Mouse (Mus musculus) lung, embryonic 14.5 days (tissue): ENCODE measurements at regions not wholly inside any gene's neighbourhood (a gene's known extent, or its start where the extent isn't known, plus 50 kb on each side); places are given as distances from the start of the nearest gene placed in this dataset.

Experiments
- ATAC-seq: fragments of 200-750 bp; cut with Nextera tagmentation; 2 replicates; pipeline ENCODE4 v1.8.0; 2017; ENCODE audit warnings: mild to moderate bottlenecking, moderate TSS enrichment, moderate library complexity; ENCODE audit not compliant: insufficient read depth
- DNase-seq: peaks from one replicate; pipeline ENCODE4 v3.0.0-alpha.2; 2015
- H3K27ac ChIP-seq: fragments of 300-500 bp; sonication (generic); 2 replicates; pipeline ENCODE4 v1.5.1; 2014; ENCODE audit warnings: low read depth, mild to moderate bottlenecking, moderate library complexity
- H3K27me3 ChIP-seq: fragments of 300-500 bp; sonication (generic); 2 replicates; pipeline ENCODE4 v1.6.1; 2014; ENCODE audit warnings: low read length, control low read depth; ENCODE audit not compliant: insufficient read depth
- H3K36me3 ChIP-seq: fragments of 300-500 bp; sonication (generic); 2 replicates; pipeline ENCODE4 v1.6.1; 2014; ENCODE audit warnings: control low read depth; ENCODE audit not compliant: insufficient read depth
- H3K4me1 ChIP-seq: fragments of 300-500 bp; sonication (generic); 2 replicates; pipeline ENCODE4 v1.6.1; 2014; ENCODE audit warnings: antibody characterized with exemption, control low read depth; ENCODE audit not compliant: insufficient read depth
- H3K4me2 ChIP-seq: fragments of 300-500 bp; sonication (generic); 2 replicates; pipeline ENCODE4 v1.6.1; 2014; ENCODE audit warnings: mild to moderate bottlenecking
- H3K4me3 ChIP-seq: fragments of 300-500 bp; sonication (generic); 2 replicates; pipeline ENCODE4 v1.5.1; 2014; ENCODE audit warnings: low read depth, low read length
- H3K9ac ChIP-seq: fragments of 300-500 bp; sonication (generic); 2 replicates; pipeline ENCODE4 v1.6.1; 2014
- H3K9me3 ChIP-seq: fragments of 300-500 bp; sonication (generic); 2 replicates; pipeline ENCODE4 v1.6.1; 2016; ENCODE audit warnings: low read depth, low read length, control low read depth
- CTCF ChIP-seq: IDR thresholded peaks from 2 replicates; pipeline ENCODE4 v1.5.1; 2016; ENCODE audit warnings: antibody characterized with exemption, low read depth
- WGBS: fragments of 180-500 bp; shearing (Covaris S2); extraction: QIAGEN DNeasy Blood & Tissue Kit; methylation state at CpG from one replicate; pipeline ENCODE4 v1.1.7; 2014; 5-methylcytosine and 5-hydroxymethylcytosine counted together

DNA sequence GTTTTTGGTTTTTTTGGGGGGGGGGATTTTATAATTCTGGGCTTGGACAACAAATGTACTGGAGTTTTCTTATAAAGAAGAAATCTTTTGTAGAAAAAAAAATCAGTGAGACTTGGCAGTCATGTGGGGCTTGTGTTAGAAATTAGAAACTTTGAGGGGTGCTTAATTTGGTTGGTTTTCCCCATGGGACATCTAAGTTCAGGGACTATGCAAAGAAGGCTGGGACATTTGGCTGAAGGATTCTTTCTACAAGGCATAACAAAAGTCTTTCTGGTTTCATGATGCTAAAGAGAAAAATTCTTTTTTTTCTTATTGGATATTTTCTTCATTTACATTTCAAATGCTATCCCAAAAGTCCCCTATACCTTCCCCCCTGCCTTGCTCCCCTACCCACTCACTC is 115.3 kb upstream of the Il6 start:
- Histone ChIP-seq H3K4me3 (no peak overlapping the region), H3K9me3 (no peaks in the 10 kb centered on the region), H3K27me3 (no peaks in the 10 kb centered on the region), H3K9ac (no peak overlapping the region), H3K36me3 (no peaks in the 10 kb centered on the region), H3K4me1 (peaks cover 2% of the 10 kb centered on the region; the same call in 1 of the 2 replicates), H3K4me2 (no peak overlapping the region), H3K27ac (no peak overlapping the region)
- DNase-seq (no peak), ATAC-seq (no peak)
- no peak for TF ChIP-seq CTCF

GRCm38 (mm10) chr5:29901716-29902115 is 111.2 kb upstream of the Il6 start:
- Histone ChIP-seq H3K4me2 (no peak overlapping the region), H3K4me1 (no peaks in the 10 kb centered on the region), H3K9ac (no peak overlapping the region), H3K9me3 (no peaks in the 10 kb centered on the region), H3K27me3 (no peaks in the 10 kb centered on the region), H3K27ac (no peak overlapping the region), H3K4me3 (no peak overlapping the region), H3K36me3 (no peaks in the 10 kb centered on the region)
- DNase-seq = no peak
- ATAC-seq = no peak
- WGBS = 58% methylated on average over 2 of the region's 2 CpGs
- no peak for TF ChIP-seq CTCF

GRCm38 (mm10) chr5:29920295-29920694 is 92.6 kb upstream of the Il6 start:
- Histone ChIP-seq H3K27me3 (no peaks in the 10 kb centered on the region), H3K4me2 (no peak overlapping the region), H3K9me3 (no peaks in the 10 kb centered on the region), H3K4me1 (no peaks in the 10 kb centered on the region), H3K36me3 (no peaks in the 10 kb centered on the region), H3K27ac (no peak overlapping the region), H3K9ac (no peak overlapping the region), H3K4me3 (no peak overlapping the region)
- WGBS = 54% methylated on average over 2 of the region's 2 CpGs
- no peak for TF ChIP-seq CTCF
- ATAC-seq (no peak), DNase-seq (no peak)

GRCm38 (mm10) chr5:29925527-29925926 is 87.4 kb upstream of the Il6 start:
- Histone ChIP-seq H3K36me3 (no peaks in the 10 kb centered on the region), H3K9me3 (no peaks in the 10 kb centered on the region), H3K4me3 (no peak overlapping the region), H3K4me1 (no peaks in the 10 kb centered on the region), H3K4me2 (no peak overlapping the region), H3K27ac (no peak overlapping the region), H3K27me3 (no peaks in the 10 kb centered on the region), H3K9ac (no peak overlapping the region)
- ATAC-seq = no peak
- DNase-seq = no peak
- WGBS = 70% methylated on average over 2 of the region's 2 CpGs
- no peak for TF ChIP-seq CTCF

DNA sequence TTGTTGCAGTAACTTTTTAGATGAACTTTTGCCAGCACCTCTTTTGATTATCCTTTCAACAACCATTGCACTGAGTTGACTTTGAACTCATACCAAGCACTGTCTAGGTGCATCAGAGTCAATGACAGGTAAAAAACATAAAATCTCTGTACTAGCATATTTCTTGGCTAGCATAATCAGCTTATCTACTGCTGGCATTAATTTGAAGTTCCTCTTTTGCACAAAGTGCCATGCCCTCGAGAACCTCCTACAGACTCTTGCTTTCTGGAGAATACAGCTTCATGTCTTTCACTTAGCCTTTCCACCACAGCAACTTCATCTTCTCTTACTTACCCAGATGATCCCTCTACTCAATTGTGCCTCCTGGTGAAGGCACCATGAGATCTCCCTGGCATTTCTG is 85.3 kb upstream of the Il6 start:
- Histone ChIP-seq H3K9ac (no peak overlapping the region), H3K4me3 (no peak overlapping the region), H3K36me3 (no peaks in the 10 kb centered on the region), H3K27ac (no peak overlapping the region), H3K9me3 (no peaks in the 10 kb centered on the region), H3K4me1 (no peaks in the 10 kb centered on the region), H3K4me2 (no peak overlapping the region), H3K27me3 (no peaks in the 10 kb centered on the region)
- ATAC-seq (no peak), DNase-seq (no peak)
- no peak for TF ChIP-seq CTCF
- WGBS = 67% methylated on average over 1 of the region's 1 CpGs

DNA sequence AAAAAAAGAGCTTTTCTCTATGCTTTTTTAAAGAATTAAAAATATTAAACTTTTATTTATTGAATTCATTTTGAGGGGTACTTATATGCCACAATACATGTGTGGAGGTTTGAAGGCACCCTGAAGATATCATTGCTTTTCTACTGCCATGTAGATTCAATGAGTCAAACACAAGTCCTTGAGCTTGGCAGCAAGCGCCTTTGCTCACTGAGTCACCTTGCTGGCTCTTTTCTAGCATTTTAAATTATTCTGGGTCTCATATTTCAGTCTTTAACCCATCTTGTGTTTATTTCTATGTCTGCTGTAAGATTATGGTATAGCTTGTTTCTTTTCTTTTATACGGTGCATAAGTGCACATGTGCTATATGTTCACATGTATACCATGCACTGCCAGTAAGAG is 83.5 kb upstream of the Il6 start:
- no peak for TF ChIP-seq CTCF
- Histone ChIP-seq H3K27ac (no peak overlapping the region), H3K4me3 (no peak overlapping the region), H3K36me3 (no peaks in the 10 kb centered on the region), H3K9ac (no peak overlapping the region), H3K27me3 (no peaks in the 10 kb centered on the region), H3K9me3 (no peaks in the 10 kb centered on the region), H3K4me2 (no peak overlapping the region), H3K4me1 (no peaks in the 10 kb centered on the region)
- 79% methylated on average over 2 of the region's 2 CpGs for WGBS
- DNase-seq (no peak), ATAC-seq (no peak)

GRCm38 (mm10) chr5:29947225-29947624 is 65.7 kb upstream of the Il6 start:
- Histone ChIP-seq H3K9ac (no peak overlapping the region), H3K9me3 (no peaks in the 10 kb centered on the region), H3K4me3 (no peak overlapping the region), H3K36me3 (no peaks in the 10 kb centered on the region), H3K27me3 (no peaks in the 10 kb centered on the region), H3K27ac (no peak overlapping the region), H3K4me1 (no peaks in the 10 kb centered on the region), H3K4me2 (no peak overlapping the region)
- DNase-seq (no peak), ATAC-seq (no peak)
- WGBS = 60% methylated on average over 2 of the region's 2 CpGs
- no peak for TF ChIP-seq CTCF

- Histone ChIP-seq H3K27me3 (no peaks in the 10 kb centered on the region), H3K4me3 (no peak overlapping the region), H3K9ac (no peak overlapping the region), H3K36me3 (no peaks in the 10 kb centered on the region), H3K4me1 (no peaks in the 10 kb centered on the region), H3K27ac (no peak overlapping the region), H3K4me2 (no peak overlapping the region), H3K9me3 (no peaks in the 10 kb centered on the region)
- peak; percentile 8 for DNase-seq
- no peak for ATAC-seq
- TF ChIP-seq CTCF = no peak
- 64% methylated on average over 3 of the region's 3 CpGs for WGBS
These were observed 64.8 kb upstream of the Il6 start for GRCm38 (mm10) chr5:29948161-29948560.
